Comparison of ENCODE assay signal across 20 mouse cellular contexts in the genomic region with DNA sequence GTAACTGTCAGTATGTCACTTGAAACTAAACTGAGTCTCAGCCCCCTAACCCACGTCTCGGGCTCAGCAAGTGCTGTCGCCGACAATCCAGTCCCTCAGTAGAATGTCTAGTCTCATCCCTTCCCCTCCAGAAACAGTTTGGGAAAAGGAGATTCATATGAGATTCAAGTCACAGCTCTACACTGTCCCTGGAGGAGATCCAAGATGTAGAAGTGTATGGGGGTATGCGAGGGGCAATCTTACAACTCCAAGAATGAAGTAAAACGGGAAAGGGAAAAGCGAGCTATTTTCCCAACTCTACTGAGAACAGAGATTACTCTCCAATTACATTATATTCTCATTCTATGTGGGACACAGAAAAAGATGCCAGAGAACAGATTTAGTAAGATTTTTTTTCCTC.
"Had no signal": no experiment of that assay in that cellular context is flagged by ENCODE, and none has a peak within 500 bp of the region (broad histone marks: within the 10 kb centered on the region; RNA-seq: fewer than 3 reads in every experiment).

No protein-coding gene starts in this region.

- H3K4me2 ChIP-seq: limb, embryonic 12.5 days; limb, embryonic 15.5 days; liver, embryonic 11.5 days; midbrain, embryonic 11.5 days; stomach, embryonic 15.5 days had no signal

- H3K36me3 ChIP-seq: limb, embryonic 12.5 days; limb, embryonic 15.5 days; stomach, embryonic 15.5 days had no signal

- H3K27ac ChIP-seq: limb, embryonic 12.5 days; limb, embryonic 15.5 days; liver, embryonic 14.5 days; stomach, embryonic 15.5 days had no signal

- H3K9me3 ChIP-seq: limb, embryonic 12.5 days; limb, embryonic 15.5 days; stomach, embryonic 15.5 days had no signal

- DNase-seq: kidney, adult 18-20 months; kidney, adult 9 months; kidney, postnatal 14 days; kidney, postnatal 4 days; left cerebral cortex, postnatal 4 days; liver, postnatal 0 days; lung, postnatal 36 days; midbrain, embryonic 14.5 days; right cerebral cortex, adult 18-20 months; right cerebral cortex, postnatal 14 days; right cerebral cortex, postnatal 4 days; spleen, adult 18-20 months; thymus, postnatal 25 days had no signal

- H3K4me3 ChIP-seq: limb, embryonic 12.5 days; limb, embryonic 15.5 days; megakaryocyte, embryonic 14.5 days; stomach, embryonic 15.5 days had no signal

- ATAC-seq: liver, postnatal 0 days had no signal

- H3K27me3 ChIP-seq: limb, embryonic 12.5 days; limb, embryonic 15.5 days; megakaryocyte, embryonic 14.5 days; stomach, embryonic 15.5 days had no signal

- H3K9ac ChIP-seq: limb, embryonic 12.5 days; limb, embryonic 15.5 days; liver, embryonic 14.5 days; liver, postnatal 0 days; stomach, embryonic 15.5 days had no signal
